Mouse (Mus musculus): ENCODE measurements around the gene Zfp362. TPM values are rescaled to one million over a fixed set of nuclear protein-coding genes. Genes with fewer than 3 reads are reported as not detected.

Gene Zfp362
- polyA plus RNA-seq, 1 experiment: not detected

GRCm38 (mm10) chr4:128784950-128785631 is 20.8 kb downstream of the Zfp362 start:
- TF ChIP-seq GATA1 (IDR thresholded peaks at IDR 0.05; ENCODE audit: low read length): no peak

- no peak for TF ChIP-seq GATA1 (IDR thresholded peaks at IDR 0.05; ENCODE audit: low read length)
Measured at GRCm38 (mm10) chr4:128782645-128783044, 23.2 kb downstream of the Zfp362 start.

GRCm38 (mm10) chr4:128782037-128782436 is 23.8 kb downstream of the Zfp362 start:
- TF ChIP-seq GATA1 (IDR thresholded peaks at IDR 0.05; ENCODE audit: low read length): no peak

GRCm38 (mm10) chr4:128777593-128777992 is 28.3 kb downstream of the Zfp362 start:
- no peak for TF ChIP-seq GATA1 (IDR thresholded peaks at IDR 0.05; ENCODE audit: low read length)

GRCm38 (mm10) chr4:128776568-128777289 is 29.1 kb downstream of the Zfp362 start:
- TF ChIP-seq GATA1 (IDR thresholded peaks at IDR 0.05; ENCODE audit: low read length): no peak

GRCm38 (mm10) chr4:128774467-128774866 is 31.4 kb downstream of the Zfp362 start:
- TF ChIP-seq GATA1 (IDR thresholded peaks at IDR 0.05; ENCODE audit: low read length): no peak

- TF ChIP-seq GATA1 (IDR thresholded peaks at IDR 0.05; ENCODE audit: low read length): no peak
Measured at GRCm38 (mm10) chr4:128773820-128774219, 32.0 kb downstream of the Zfp362 start.

- TF ChIP-seq GATA1 (IDR thresholded peaks at IDR 0.05; ENCODE audit: low read length): no peak
Measured at GRCm38 (mm10) chr4:128770698-128771097, 35.1 kb downstream of the Zfp362 start.

- TF ChIP-seq GATA1 (IDR thresholded peaks at IDR 0.05; ENCODE audit: low read length): no peak
Measured at GRCm38 (mm10) chr4:128769569-128770355, 36.1 kb downstream of the Zfp362 start.

GRCm38 (mm10) chr4:128768120-128768519 is 37.7 kb downstream of the Zfp362 start:
- no peak for TF ChIP-seq GATA1 (IDR thresholded peaks at IDR 0.05; ENCODE audit: low read length)

GRCm38 (mm10) chr4:128766929-128767328 is 38.9 kb downstream of the Zfp362 start:
- no peak for TF ChIP-seq GATA1 (IDR thresholded peaks at IDR 0.05; ENCODE audit: low read length)

- TF ChIP-seq GATA1 (IDR thresholded peaks at IDR 0.05; ENCODE audit: low read length): no peak
Measured at GRCm38 (mm10) chr4:128760029-128760428, 45.8 kb downstream of the Zfp362 start.

GRCm38 (mm10) chr4:128759214-128759613 is 46.6 kb downstream of the Zfp362 start:
- no peak for TF ChIP-seq GATA1 (IDR thresholded peaks at IDR 0.05; ENCODE audit: low read length)

GRCm38 (mm10) chr4:128755900-128756299 is 49.9 kb downstream of the Zfp362 start:
- no peak for TF ChIP-seq GATA1 (IDR thresholded peaks at IDR 0.05; ENCODE audit: low read length)

GRCm38 (mm10) chr4:128755064-128755463 is 50.8 kb downstream of the Zfp362 start, which contains the start of gene A3galt2:
A3galt2 (plus strand) TSS chr4:128755364.
- TF ChIP-seq GATA1 (IDR thresholded peaks at IDR 0.05; ENCODE audit: low read length): no peak

GRCm38 (mm10) chr4:128753571-128753970 is 52.3 kb downstream of the Zfp362 start:
- TF ChIP-seq GATA1 (IDR thresholded peaks at IDR 0.05; ENCODE audit: low read length): no peak

Measured in G1E-ER4 (cell line).